Mouse (Mus musculus) lung, postnatal 0 days (tissue): Measurements from ENCODE around the gene Gh.

Source experiments
- CTCF ChIP-seq: IDR thresholded peaks from 2 replicates; pipeline ENCODE4 v1.5.1; 2016; ENCODE audit warnings: antibody characterized with exemption, mild to moderate bottlenecking
- EP300 ChIP-seq: IDR thresholded peaks from 2 replicates; pipeline ENCODE4 v1.6.1; 2016; ENCODE audit warnings: antibody characterized with exemption, mild to moderate bottlenecking, control low read depth

- TF ChIP-seq CTCF: no peak
- no peak for TF ChIP-seq EP300
Observed at GRCm38 (mm10) chr11:106274374-106274773, 27.3 kb downstream of the Gh start.
